9 mouse cellular contexts compared by ENCODE assay signal in the genomic region with DNA sequence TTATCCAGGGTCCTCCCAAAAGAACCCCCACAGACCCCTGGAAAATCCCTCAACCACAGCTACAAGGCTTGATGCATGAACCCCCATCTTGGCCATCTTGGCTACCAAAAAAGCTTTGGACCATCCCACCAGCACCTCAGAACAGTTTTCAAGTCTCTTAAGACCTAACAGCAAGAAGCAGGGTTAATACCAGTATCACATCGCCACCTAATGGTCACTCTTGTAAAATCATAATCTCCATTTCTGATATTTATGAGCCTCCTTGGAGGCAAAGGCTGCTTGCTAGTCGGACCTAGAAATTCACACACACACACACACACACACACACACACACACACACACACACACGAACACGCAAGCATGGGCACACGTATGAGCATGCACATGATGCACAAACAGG. TPM values are rescaled to one million over a fixed set of nuclear protein-coding genes. Genes with fewer than 3 reads are reported as not detected.
A peak's percentile ranks its signal among the peaks of the same experiment; 100 is the strongest.
DNase-seq lines count a peak whose midpoint lies in the region; ATAC-seq and TF ChIP-seq lines count a peak whose summit lies in the region.
"Had no signal": no experiment of that assay in that cellular context is flagged by ENCODE, and none has a peak within 500 bp of the region (broad histone marks: within the 10 kb centered on the region; RNA-seq: fewer than 3 reads in every experiment).

No protein-coding gene starts in this region.

- no peak overlapping the region for H3K4me3 ChIP-seq in heart, adult 2 months
- H3K4me3 ChIP-seq in heart, embryonic 11.5 days (ENCODE audit: low read depth, low read length) = no peak overlapping the region
- no peak overlapping the region for H3K4me3 ChIP-seq in forebrain, embryonic 16.5 days (replicated peaks; ENCODE audit: low read length)

- H3K27ac ChIP-seq in heart, adult 2 months = no peak overlapping the region
- H3K27ac ChIP-seq in heart, embryonic 11.5 days (ENCODE audit: low read depth, low read length) = no peak overlapping the region
- no peak overlapping the region for H3K27ac ChIP-seq in forebrain, embryonic 16.5 days (ENCODE audit: low read length)

- H3K9ac ChIP-seq in heart, adult 2 months (ENCODE audit: low read depth, low read length) = no peak overlapping the region
- H3K9ac ChIP-seq in heart, embryonic 11.5 days (ENCODE audit: low read depth, low read length) = no peak overlapping the region
- no peak overlapping the region for H3K9ac ChIP-seq in forebrain, embryonic 16.5 days (replicated peaks; ENCODE audit: low read depth, low read length)

- H3K4me2 ChIP-seq in heart, embryonic 11.5 days = no peak overlapping the region
- no peak overlapping the region for H3K4me2 ChIP-seq in forebrain, embryonic 16.5 days (ENCODE audit: low read length)

- no peaks in the 10 kb centered on the region for H3K4me1 ChIP-seq in heart, adult 2 months (ENCODE audit: control insufficient read depth, insufficient read depth, low read length)
- no peaks in the 10 kb centered on the region for H3K4me1 ChIP-seq in heart, embryonic 11.5 days (ENCODE audit: control insufficient read depth, insufficient read depth, low read length)
- no peaks in the 10 kb centered on the region for H3K4me1 ChIP-seq in forebrain, embryonic 16.5 days (replicated peaks; ENCODE audit: control insufficient read depth, insufficient read depth, low read length)

- no peaks in the 10 kb centered on the region for H3K79me2 ChIP-seq in heart, adult 2 months (replicated peaks; ENCODE audit: control insufficient read depth, insufficient read depth, low read length)

- H3K9me3 ChIP-seq in heart, embryonic 11.5 days (replicated peaks; ENCODE audit: control insufficient read depth, low read length) = no peaks in the 10 kb centered on the region
- H3K9me3 ChIP-seq in forebrain, embryonic 16.5 days (ENCODE audit: control insufficient read depth, low read length) = peaks cover 3% of the 10 kb centered on the region; the same call in 1 of the 2 replicates

- intact Hi-C loops in heart, adult 2 months (cut with DNase I) = loop anchor here (5.0 to 10.0 kb wide), 3 partner anchors 257 to 964 kb away; no protein-coding TSS in a partner anchor

- TF ChIP-seq POLR2A in heart, adult 2 months (IDR thresholded peaks at IDR 0.05; ENCODE audit: insufficient read depth, low read depth, low read length) = no peak

- no peaks in the 10 kb centered on the region for H3K27me3 ChIP-seq in heart, adult 2 months (ENCODE audit: control insufficient read depth, insufficient read depth, low read length)
- H3K27me3 ChIP-seq in heart, embryonic 11.5 days (ENCODE audit: control insufficient read depth, insufficient read depth, low read length) = no peaks in the 10 kb centered on the region
- no peaks in the 10 kb centered on the region for H3K27me3 ChIP-seq in forebrain, embryonic 16.5 days (replicated peaks; ENCODE audit: control insufficient read depth, insufficient read depth, low read length)

- TF ChIP-seq EP300 in heart, adult 2 months (IDR thresholded peaks at IDR 0.05; ENCODE audit: insufficient read depth, low read depth, low read length) = no peak

- H3K36me3 ChIP-seq in heart, adult 2 months (ENCODE audit: control insufficient read depth, insufficient read depth, low read length) = no peaks in the 10 kb centered on the region
- H3K36me3 ChIP-seq in heart, embryonic 11.5 days (ENCODE audit: control insufficient read depth, insufficient read depth, low read length) = no peaks in the 10 kb centered on the region
- no peaks in the 10 kb centered on the region for H3K36me3 ChIP-seq in forebrain, embryonic 16.5 days (ENCODE audit: control insufficient read depth, insufficient read depth)

- ATAC-seq in heart, embryonic 11.5 days (replicated peaks; ENCODE audit: insufficient number of reproducible peaks, low FRiP score, low TSS enrichment) = no peak
- peak; percentile 40 for ATAC-seq in forebrain, embryonic 16.5 days
- no peak for ATAC-seq in megakaryocyte, adult 5-6 weeks (ENCODE audit: poor library complexity, severe bottlenecking)

- DNase-seq in heart, adult 2 months = no peak
- DNase-seq in right cerebral cortex, adult 2 months (ENCODE audit: low spot score in 2 of 2) = peak; percentile 22 to 43
- no peak for DNase-seq in right cerebral cortex, postnatal 14 days
- DNase-seq in lung, postnatal 14 days = peak; percentile 18
- DNase-seq in testis, postnatal 10 days (ENCODE audit: low spot score) = no peak

- 18% methylated on average over 5 of the region's 5 CpGs for WGBS in heart, adult 2 months
- WGBS in heart, embryonic 11.5 days (ENCODE audit: insufficient replicate concordance) = 4% methylated on average over 5 of the region's 5 CpGs
- 13% methylated on average over 5 of the region's 5 CpGs for WGBS in forebrain, embryonic 16.5 days

- TF ChIP-seq CTCF in heart, adult 2 months (IDR thresholded peaks at IDR 0.05) = peak; percentile 61

RNA-seq across cellular contexts. Expression of a gene that starts 40.1 kb away (rescaled TPM):
- total RNA-seq in heart, adult 2 months (2021) = 1 to 10 TPM; 7.9 to 8.3 TPM
- polyA plus RNA-seq in heart, adult 2 months (2012; rRNA removed) = 6.6 and 13.6 TPM in 2 replicates
- 10.0 and 10.5 TPM in 2 replicates for polyA plus RNA-seq in heart, embryonic 11.5 days (2014; fragmentation: Nextera tagmentation; extraction: Ambion mirVana)
- polyA plus RNA-seq in forebrain, embryonic 16.5 days (2015; fragmentation: Nextera tagmentation; extraction: Ambion mirVana) = 0.15 and 0.36 TPM in 2 replicates
- total RNA-seq in megakaryocyte, adult 5-6 weeks (2015) = not detected in 2 replicates
- total RNA-seq in megakaryocyte, adult 5-6 weeks (2017) = not detected in 2 replicates
- total RNA-seq: hematopoietic stem cell, adult 5-6 weeks had no signal

Comparison
In these comparisons a context has a peak if more than half of its experiments do, and no peak if none do; other contexts are left out.
1. DNase-seq: peak in right cerebral cortex, adult 2 months (2 of 2) and lung, postnatal 14 days (single experiment); none in heart, adult 2 months (0 of 2), right cerebral cortex, postnatal 14 days (single experiment) and testis, postnatal 10 days (single experiment).